24 mouse cellular contexts compared by ENCODE assay signal in genomic region chr16:91246292-91246691, GRCm38 (mm10). TPM values are rescaled to one million over a fixed set of nuclear protein-coding genes. Genes with fewer than 3 reads are reported as not detected.
A peak's percentile ranks its signal among the peaks of the same experiment; 100 is the strongest.
DNase-seq lines count a peak whose midpoint lies in the region; ATAC-seq lines count a peak whose summit lies in the region.
"Had no signal": no experiment of that assay in that cellular context is flagged by ENCODE, and none has a peak within 500 bp of the region (broad histone marks: within the 10 kb centered on the region; RNA-seq: fewer than 3 reads in every experiment).

No protein-coding gene starts in this region.

- no peaks in the 10 kb centered on the region for H3K4me1 ChIP-seq in hindbrain, embryonic 11.5 days (replicated peaks; ENCODE audit: control insufficient read depth, insufficient read depth, low read length)
- H3K4me1 ChIP-seq in hindbrain, embryonic 10.5 days (replicated peaks) = peaks cover 3% of the 10 kb centered on the region; the same call in 1 of the 2 replicates
- H3K4me1 ChIP-seq in hindbrain, embryonic 13.5 days (replicated peaks) = peaks cover 5% of the 10 kb centered on the region; the same call in 1 of the 2 replicates
- no peaks in the 10 kb centered on the region for H3K4me1 ChIP-seq in neural tube, embryonic 14.5 days (ENCODE audit: control insufficient read depth, insufficient read depth, low read length)
- H3K4me1 ChIP-seq: embryonic facial prominence, embryonic 15.5 days had no signal

- H3K27me3 ChIP-seq in hindbrain, embryonic 11.5 days (ENCODE audit: control insufficient read depth, insufficient read depth, low read length) = peaks cover 44% of the 10 kb centered on the region
- H3K27me3 ChIP-seq in hindbrain, embryonic 10.5 days (ENCODE audit: insufficient read depth, poor library complexity, severe bottlenecking) = peaks cover 64% of the 10 kb centered on the region
- H3K27me3 ChIP-seq in hindbrain, embryonic 13.5 days = peaks cover 67% of the 10 kb centered on the region
- H3K27me3 ChIP-seq in neural tube, embryonic 14.5 days (ENCODE audit: control insufficient read depth, insufficient read depth, low read length) = peaks cover 28% of the 10 kb centered on the region

- H3K9ac ChIP-seq in hindbrain, embryonic 11.5 days (ENCODE audit: low read depth, low read length) = no peak overlapping the region
- no peak overlapping the region for H3K9ac ChIP-seq in hindbrain, embryonic 13.5 days
- H3K9ac ChIP-seq in neural tube, embryonic 14.5 days (replicated peaks; ENCODE audit: low read depth, low read length) = no peak overlapping the region
- H3K9ac ChIP-seq: embryonic facial prominence, embryonic 15.5 days; liver, postnatal 0 days had no signal

- DNase-seq in hindbrain, embryonic 11.5 days (ENCODE audit: low spot score) = peak; percentile 50
- no peak for DNase-seq in hindbrain, embryonic 10.5 days (ENCODE audit: low spot score)
- peak; percentile 41 for DNase-seq in retina, postnatal 1 day
- DNase-seq in retina, embryonic 14.5 days (ENCODE audit: low spot score) = no peak
- no peak for DNase-seq in heart, postnatal 4 days
- DNase-seq in urinary bladder, postnatal 25 days (ENCODE audit: low spot score) = no peak
- DNase-seq: cerebellum, adult 9-11 months; gastrocnemius, adult 2 months; heart, postnatal 10 days; kidney, adult 8-10 months; kidney, postnatal 25 days; liver, postnatal 0 days; lung, postnatal 10 days; thymus, postnatal 25 days had no signal

- no peaks in the 10 kb centered on the region for H3K36me3 ChIP-seq in hindbrain, embryonic 11.5 days (ENCODE audit: control insufficient read depth, insufficient read depth, low read length)
- no peaks in the 10 kb centered on the region for H3K36me3 ChIP-seq in hindbrain, embryonic 10.5 days
- H3K36me3 ChIP-seq in hindbrain, embryonic 13.5 days = no peaks in the 10 kb centered on the region
- no peaks in the 10 kb centered on the region for H3K36me3 ChIP-seq in neural tube, embryonic 14.5 days (ENCODE audit: control insufficient read depth, insufficient read depth, low read length)
- H3K36me3 ChIP-seq: embryonic facial prominence, embryonic 15.5 days had no signal

- 34% methylated on average over 9 of the region's 9 CpGs for WGBS in hindbrain, embryonic 11.5 days
- 46% methylated on average over 9 of the region's 9 CpGs for WGBS in hindbrain, embryonic 10.5 days
- WGBS in hindbrain, embryonic 13.5 days = 23% methylated on average over 9 of the region's 9 CpGs
- 10% methylated on average over 9 of the region's 9 CpGs for WGBS in neural tube, embryonic 14.5 days

- H3K4me2 ChIP-seq in hindbrain, embryonic 11.5 days (replicated peaks; ENCODE audit: low read depth, low read length) = no peak overlapping the region; the same call in 1 of the 2 replicates
- no peak overlapping the region for H3K4me2 ChIP-seq in hindbrain, embryonic 13.5 days
- H3K4me2 ChIP-seq in neural tube, embryonic 14.5 days (ENCODE audit: low read depth, low read length) = no peak overlapping the region
- H3K4me2 ChIP-seq: embryonic facial prominence, embryonic 15.5 days; heart, embryonic 11.5 days had no signal

- H3K4me3 ChIP-seq in hindbrain, embryonic 11.5 days (ENCODE audit: low read depth, low read length) = no peak overlapping the region
- H3K4me3 ChIP-seq in hindbrain, embryonic 10.5 days = no peak overlapping the region
- H3K4me3 ChIP-seq in hindbrain, embryonic 13.5 days = no peak overlapping the region
- H3K4me3 ChIP-seq in neural tube, embryonic 14.5 days (ENCODE audit: low read depth, low read length) = no peak overlapping the region
- H3K4me3 ChIP-seq: embryonic facial prominence, embryonic 15.5 days; gastrocnemius, adult 2 months had no signal

- H3K27ac ChIP-seq in hindbrain, embryonic 11.5 days (ENCODE audit: low read depth, low read length) = no peak overlapping the region
- H3K27ac ChIP-seq in hindbrain, embryonic 10.5 days = no peak overlapping the region
- H3K27ac ChIP-seq in hindbrain, embryonic 13.5 days = no peak overlapping the region
- H3K27ac ChIP-seq in neural tube, embryonic 14.5 days (ENCODE audit: low read depth, low read length) = no peak overlapping the region
- H3K27ac ChIP-seq: embryonic facial prominence, embryonic 15.5 days; gastrocnemius, adult 2 months had no signal

- no peaks in the 10 kb centered on the region for H3K9me3 ChIP-seq in hindbrain, embryonic 11.5 days (ENCODE audit: control insufficient read depth, low read length)
- no peaks in the 10 kb centered on the region for H3K9me3 ChIP-seq in hindbrain, embryonic 10.5 days
- no peaks in the 10 kb centered on the region for H3K9me3 ChIP-seq in hindbrain, embryonic 13.5 days
- no peaks in the 10 kb centered on the region for H3K9me3 ChIP-seq in neural tube, embryonic 14.5 days (ENCODE audit: control insufficient read depth, low read length)
- H3K9me3 ChIP-seq: embryonic facial prominence, embryonic 15.5 days had no signal

- ATAC-seq in hindbrain, embryonic 11.5 days (ENCODE audit: low FRiP score) = peak; percentile 85
- ATAC-seq in hindbrain, embryonic 13.5 days (ENCODE audit: low FRiP score) = peak; percentile 39; the same call in 1 of the 2 replicates
- ATAC-seq in neural tube, embryonic 14.5 days (ENCODE audit: low read depth) = peak; percentile 58; the same call in 1 of the 2 replicates
- ATAC-seq: inflammation-experienced regulatory T-cells, adult 6 months; liver, postnatal 0 days had no signal

RNA-seq across cellular contexts. Expression of gene Olig2, which starts 21.0 kb away (rescaled TPM):
- polyA plus RNA-seq in hindbrain, embryonic 11.5 days (2014; fragmentation: Nextera tagmentation; extraction: Ambion mirVana) = 0.76 and 1.2 TPM in 2 replicates
- 1.4 and 1.9 TPM in 2 replicates for polyA plus RNA-seq in hindbrain, embryonic 10.5 days (2016; fragmentation: Nextera tagmentation; extraction: Ambion mirVana)
- polyA plus RNA-seq in hindbrain, embryonic 13.5 days (2015; fragmentation: Nextera tagmentation; extraction: Ambion mirVana) = 4.0 and 4.4 TPM in 2 replicates
- 6.5 and 8.3 TPM in 2 replicates for polyA plus RNA-seq in neural tube, embryonic 14.5 days (2014; fragmentation: Nextera tagmentation; extraction: Ambion mirVana)
- not detected for total RNA-seq in heart, postnatal 4 days (2021)
- total RNA-seq: gastrocnemius, adult 2 months; granulocyte monocyte progenitor cell, adult 5-6 weeks; heart, postnatal 10 days; liver, adult 2 months; megakaryocyte progenitor cell, adult 5-6 weeks had no signal
- polyA plus RNA-seq: C2C12; inflammation-experienced regulatory T-cells, adult 6 months; liver, adult 2 months; liver, postnatal 0 days; testis, adult 2 months had no signal

RNA-seq across cellular contexts. Expression of gene Olig1, which starts 23.3 kb away (rescaled TPM):
- polyA plus RNA-seq in hindbrain, embryonic 11.5 days (2014; fragmentation: Nextera tagmentation; extraction: Ambion mirVana) = 0.40 and 0.84 TPM in 2 replicates
- polyA plus RNA-seq in hindbrain, embryonic 10.5 days (2016; fragmentation: Nextera tagmentation; extraction: Ambion mirVana) = 1.4 and 1.5 TPM in 2 replicates
- polyA plus RNA-seq in hindbrain, embryonic 13.5 days (2015; fragmentation: Nextera tagmentation; extraction: Ambion mirVana) = 21.4 and 29.2 TPM in 2 replicates
- polyA plus RNA-seq in neural tube, embryonic 14.5 days (2014; fragmentation: Nextera tagmentation; extraction: Ambion mirVana) = 49.3 and 62.2 TPM in 2 replicates
- not detected for total RNA-seq in heart, postnatal 4 days (2021)
- total RNA-seq: gastrocnemius, adult 2 months; granulocyte monocyte progenitor cell, adult 5-6 weeks; heart, postnatal 10 days; megakaryocyte progenitor cell, adult 5-6 weeks had no signal
- polyA plus RNA-seq: C2C12; heart, embryonic 11.5 days; inflammation-experienced regulatory T-cells, adult 6 months had no signal

Comparison
In these comparisons a context has a peak if more than half of its experiments do, and no peak if none do; other contexts are left out.
1. DNase-seq: peak in hindbrain, embryonic 11.5 days (single experiment) and retina, postnatal 1 day (single experiment); none in hindbrain, embryonic 10.5 days (single experiment), retina, embryonic 14.5 days (single experiment), heart, postnatal 4 days (single experiment) and urinary bladder, postnatal 25 days (single experiment).
2. Peak in every context shown above with its lines, with median percentiles within 50 percentile points of each other: ATAC-seq.